Mouse (Mus musculus): ENCODE measurements around the gene Hopx. TPM values are rescaled to one million over a fixed set of nuclear protein-coding genes. Genes with fewer than 3 reads are reported as not detected.
A peak's percentile ranks its signal among the peaks of the same experiment; 100 is the strongest.

The Hopx gene
- total RNA-seq, 2 experiments from 2014 or later = 9.7 to 9.8 TPM

GRCm38 (mm10) chr5:77085753-77086450, 29.0 kb downstream of the Hopx start:
- intact Hi-C loops (cut with DNase I; ENCODE audit: low total_unique reads) = no loop called here
- DNase-seq = no peak

GRCm38 (mm10) chr5:77084418-77084817, 30.5 kb downstream of the Hopx start:
- no peak for DNase-seq
- intact Hi-C loops (cut with DNase I; ENCODE audit: low total_unique reads) = no loop called here

- no peak for DNase-seq
- intact Hi-C loops (cut with DNase I; ENCODE audit: low total_unique reads) = no loop called here
Measured at GRCm38 (mm10) chr5:77082735-77083134, 32.2 kb downstream of the Hopx start.

- intact Hi-C loops (cut with DNase I; ENCODE audit: low total_unique reads) = no loop called here
- DNase-seq = peak; percentile 50
Measured at GRCm38 (mm10) chr5:77080761-77081160, 34.2 kb downstream of the Hopx start.

GRCm38 (mm10) chr5:77075951-77076350, 39.0 kb downstream of the Hopx start:
- DNase-seq = no peak
- intact Hi-C loops (cut with DNase I; ENCODE audit: low total_unique reads) = no loop called here

GRCm38 (mm10) chr5:77074914-77075313, 40.0 kb downstream of the Hopx start:
- peak; percentile 58 for DNase-seq
- intact Hi-C loops (cut with DNase I; ENCODE audit: low total_unique reads) = no loop called here

GRCm38 (mm10) chr5:77073794-77074193, 41.1 kb downstream of the Hopx start:
- intact Hi-C loops (cut with DNase I; ENCODE audit: low total_unique reads) = no loop called here
- no peak for DNase-seq

- no peak for DNase-seq
- intact Hi-C loops (cut with DNase I; ENCODE audit: low total_unique reads) = no loop called here
Measured at GRCm38 (mm10) chr5:77071626-77072025, 43.3 kb downstream of the Hopx start.

GRCm38 (mm10) chr5:77070987-77071386, 43.9 kb downstream of the Hopx start:
- DNase-seq = no peak
- intact Hi-C loops (cut with DNase I; ENCODE audit: low total_unique reads) = no loop called here

GRCm38 (mm10) chr5:77067321-77067720, 47.6 kb downstream of the Hopx start:
- intact Hi-C loops (cut with DNase I; ENCODE audit: low total_unique reads) = no loop called here
- DNase-seq = no peak

- intact Hi-C loops (cut with DNase I; ENCODE audit: low total_unique reads) = no loop called here
- peak; percentile 47 for DNase-seq
Measured at GRCm38 (mm10) chr5:77061372-77062038, 53.4 kb downstream of the Hopx start.

GRCm38 (mm10) chr5:77060363-77060762, 54.6 kb downstream of the Hopx start:
- no peak for DNase-seq
- intact Hi-C loops (cut with DNase I; ENCODE audit: low total_unique reads) = no loop called here

- no peak for DNase-seq
- intact Hi-C loops (cut with DNase I; ENCODE audit: low total_unique reads) = no loop called here
Measured at GRCm38 (mm10) chr5:77056881-77057440, 58.0 kb downstream of the Hopx start.

- DNase-seq = no peak
- intact Hi-C loops (cut with DNase I; ENCODE audit: low total_unique reads) = no loop called here
Measured at GRCm38 (mm10) chr5:77052616-77053015, 62.3 kb downstream of the Hopx start.

GRCm38 (mm10) chr5:77044362-77044761, 70.6 kb downstream of the Hopx start:
- intact Hi-C loops (cut with DNase I; ENCODE audit: low total_unique reads) = no loop called here
- DNase-seq = no peak

- intact Hi-C loops (cut with DNase I; ENCODE audit: low total_unique reads) = no loop called here
- DNase-seq = no peak
Measured at GRCm38 (mm10) chr5:77039391-77039790, 75.5 kb downstream of the Hopx start.

- no peak for DNase-seq
- intact Hi-C loops (cut with DNase I; ENCODE audit: low total_unique reads) = no loop called here
Measured at GRCm38 (mm10) chr5:77038451-77038850, 76.5 kb downstream of the Hopx start.

All from gastrocnemius, postnatal 14 days (tissue).